Mouse (Mus musculus): Measurements from ENCODE around the gene Elfn2.

DNA sequence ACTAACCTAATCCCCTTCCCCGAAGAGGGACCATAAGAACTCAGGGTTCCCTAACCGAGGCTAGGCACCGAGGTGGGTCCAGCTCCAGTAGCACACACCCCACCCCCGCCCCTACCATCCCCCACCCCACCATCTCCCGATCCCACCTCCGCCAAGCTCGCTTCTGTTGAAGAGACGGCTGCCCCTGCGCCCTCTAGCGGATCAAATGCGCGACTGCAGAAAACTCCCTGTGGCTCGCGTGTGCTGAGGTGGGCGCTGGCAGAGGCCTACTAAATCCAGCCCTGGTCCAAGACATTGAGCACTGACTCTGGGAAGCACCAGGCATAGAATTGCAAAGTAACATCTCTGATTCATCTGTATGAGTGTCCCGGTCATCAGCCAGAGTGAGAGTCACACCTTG is 1.5 kb upstream of the Elfn2 start:
- peak; percentile 51 for TF ChIP-seq CTCF (conservative IDR thresholded peaks at IDR 0.05; ENCODE audit: low read length)
- no peak for TF ChIP-seq NANOG (IDR thresholded peaks at IDR 0.05; ENCODE audit: borderline replicate concordance, low read length)
- no peak for TF ChIP-seq POU5F1 (IDR thresholded peaks at IDR 0.05; ENCODE audit: borderline replicate concordance, low read length)
